Mouse (Mus musculus) forebrain, postnatal 0 days (tissue): Measurements from ENCODE around the gene Mia2. TPM values are rescaled to one million over a fixed set of nuclear protein-coding genes. Genes with fewer than 3 reads are reported as not detected.
A peak's percentile ranks its signal among the peaks of the same experiment; 100 is the strongest.

Experiments
- ATAC-seq: fragments of 200-750 bp; cut with Nextera tagmentation; 2 replicates; pipeline ENCODE4 v1.8.0; 2017; ENCODE audit warnings: mild to moderate bottlenecking, moderate library complexity
- DNase-seq: peaks from one replicate; pipeline ENCODE4 v3.0.0-alpha.2; 2015
- H3K27ac ChIP-seq: fragments of 300-500 bp; sonication (generic); 2 replicates; pipeline ENCODE4 v1.5.1; 2014; ENCODE audit warnings: low read depth, mild to moderate bottlenecking, antibody characterized with exemption, low read length, moderate library complexity, mixed read lengths
- H3K27me3 ChIP-seq: fragments of 300-500 bp; sonication (generic); 2 replicates; pipeline ENCODE4 v1.6.1; 2014; ENCODE audit warnings: mild to moderate bottlenecking, low read length, mixed read lengths; ENCODE audit not compliant: insufficient read depth
- H3K36me3 ChIP-seq: fragments of 300-500 bp; sonication (generic); 2 replicates; pipeline ENCODE4 v1.6.1; 2014; ENCODE audit warnings: mild to moderate bottlenecking, moderate library complexity; ENCODE audit not compliant: insufficient read depth
- H3K4me1 ChIP-seq: fragments of 300-500 bp; sonication (generic); 2 replicates; pipeline ENCODE4 v1.6.1; 2014; ENCODE audit warnings: antibody characterized with exemption; ENCODE audit not compliant: insufficient read depth
- H3K4me2 ChIP-seq: fragments of 300-500 bp; sonication (generic); 2 replicates; pipeline ENCODE4 v1.6.1; 2014; ENCODE audit warnings: low read depth, mild to moderate bottlenecking, moderate library complexity
- H3K4me3 ChIP-seq: fragments of 300-500 bp; sonication (generic); 2 replicates; pipeline ENCODE4 v1.5.1; 2014; ENCODE audit warnings: low read depth, low read length, mixed read lengths
- H3K9ac ChIP-seq: fragments of 300-500 bp; sonication (generic); 2 replicates; pipeline ENCODE4 v1.6.1; 2014; ENCODE audit warnings: mild to moderate bottlenecking
- H3K9me3 ChIP-seq: fragments of 300-500 bp; sonication (generic); 2 replicates; pipeline ENCODE4 v1.6.1; 2016; ENCODE audit warnings: low read length
- CTCF ChIP-seq: sonication (generic); IDR thresholded peaks from 2 replicates; pipeline ENCODE4 v1.5.1; 2016; ENCODE audit warnings: antibody characterized with exemption, control low read depth, low read depth
- WGBS: fragments of 180-500 bp; shearing (Covaris S2); extraction: QIAGEN DNeasy Blood & Tissue Kit; methylation state at CpG from one replicate; pipeline ENCODE4 v1.1.7; 2014; 5-methylcytosine and 5-hydroxymethylcytosine counted together
- polyA plus RNA-seq: library from polyadenylated mRNA; unstranded; fragments of >200 nt; fragmentation: Nextera tagmentation; extraction: Ambion mirVana; gene quantifications from 2 replicates; pipeline ENCODE4 v1.2.1, GENCODE M21; 2015
- total RNA-seq: library from RNA; depleted of rRNA; stranded (reverse); fragments of >200 nt; gene quantifications from 2 replicates; pipeline ENCODE4 v1.2.3, GENCODE M21; 2014

Gene Mia2
- total and polyA plus RNA-seq, 2 experiments from 2014 or later, result 26.9 to 29.6 TPM

GRCm38 (mm10) chr12:59104771-59105170, 9.2 kb downstream of the Mia2 start:
- Histone ChIP-seq H3K4me1 (no peaks in the 10 kb centered on the region), H3K27me3 (no peaks in the 10 kb centered on the region), H3K4me3 (no peak overlapping the region), H3K9me3 (no peaks in the 10 kb centered on the region), H3K36me3 (no peaks in the 10 kb centered on the region), H3K27ac (no peak overlapping the region), H3K4me2 (no peak overlapping the region), H3K9ac (no peak overlapping the region)
- DNase-seq (no peak), ATAC-seq (no peak)
- 67% methylated on average over 5 of the region's 5 CpGs for WGBS
- TF ChIP-seq CTCF, result no peak

GRCm38 (mm10) chr12:59105914-59106313, 10.3 kb downstream of the Mia2 start:
- Histone ChIP-seq H3K9me3 (no peaks in the 10 kb centered on the region), H3K4me2 (no peak overlapping the region), H3K4me1 (no peaks in the 10 kb centered on the region), H3K36me3 (no peaks in the 10 kb centered on the region), H3K9ac (no peak overlapping the region), H3K27ac (no peak overlapping the region), H3K4me3 (no peak overlapping the region), H3K27me3 (no peaks in the 10 kb centered on the region)
- DNase-seq, result no peak
- TF ChIP-seq CTCF, result no peak
- no peak for ATAC-seq
- 86% methylated on average over 6 of the region's 6 CpGs for WGBS

GRCm38 (mm10) chr12:59106491-59106890, 10.9 kb downstream of the Mia2 start:
- Histone ChIP-seq H3K27ac (no peak overlapping the region), H3K4me3 (no peak overlapping the region), H3K4me2 (no peak overlapping the region), H3K27me3 (no peaks in the 10 kb centered on the region), H3K4me1 (no peaks in the 10 kb centered on the region), H3K9me3 (no peaks in the 10 kb centered on the region), H3K9ac (no peak overlapping the region), H3K36me3 (no peaks in the 10 kb centered on the region)
- no peak for DNase-seq
- no peak for TF ChIP-seq CTCF
- 67% methylated on average over 5 of the region's 5 CpGs for WGBS
- no peak for ATAC-seq

GRCm38 (mm10) chr12:59107926-59108325, 12.3 kb downstream of the Mia2 start:
- Histone ChIP-seq H3K4me3 (no peak overlapping the region), H3K9ac (no peak overlapping the region), H3K9me3 (no peaks in the 10 kb centered on the region), H3K4me2 (no peak overlapping the region), H3K36me3 (no peaks in the 10 kb centered on the region), H3K27me3 (no peaks in the 10 kb centered on the region), H3K4me1 (no peaks in the 10 kb centered on the region), H3K27ac (no peak overlapping the region)
- no peak for DNase-seq
- no peak for TF ChIP-seq CTCF
- WGBS, result 90% methylated on average over 4 of the region's 4 CpGs
- ATAC-seq, result no peak

- H3K4me3 ChIP-seq, result no peak overlapping the region
- no peaks in the 10 kb centered on the region for H3K36me3 ChIP-seq
- no peaks in the 10 kb centered on the region for H3K27me3 ChIP-seq
- H3K4me2 ChIP-seq, result no peak overlapping the region
- H3K9me3 ChIP-seq, result no peaks in the 10 kb centered on the region
- H3K9ac ChIP-seq, result no peak overlapping the region
- 77% methylated on average over 3 of the region's 3 CpGs for WGBS
- no peak for TF ChIP-seq CTCF
- no peaks in the 10 kb centered on the region for H3K4me1 ChIP-seq
- H3K27ac ChIP-seq, result no peak overlapping the region
- ATAC-seq (peak; percentile 93), DNase-seq (peak; percentile 61)
These were observed 21.6 kb downstream of the Mia2 start for GRCm38 (mm10) chr12:59117184-59117583.

- Histone ChIP-seq H3K9me3 (no peaks in the 10 kb centered on the region), H3K4me2 (no peak overlapping the region)
These were observed 29.8 kb downstream of the Mia2 start for GRCm38 (mm10) chr12:59125426-59125825.

GRCm38 (mm10) chr12:59128501-59128900, 32.9 kb downstream of the Mia2 start:
- DNase-seq, result no peak
- Histone ChIP-seq H3K9me3 (no peaks in the 10 kb centered on the region), H3K27me3 (no peaks in the 10 kb centered on the region), H3K36me3 (no peaks in the 10 kb centered on the region), H3K4me3 (no peak overlapping the region), H3K4me1 (0 out of 2 replicates have a peak, but pooled peaks cover 11% of the 10 kb centered on the region), H3K4me2 (no peak overlapping the region), H3K9ac (no peak overlapping the region), H3K27ac (no peak overlapping the region)
- no peak for TF ChIP-seq CTCF
- WGBS, result 83% methylated on average over 10 of the region's 10 CpGs
- ATAC-seq, result no peak

More at GRCm38 (mm10) chr12:59125426-59125825, 29.8 kb downstream of the Mia2 start:
- no peak overlapping the region for H3K27ac ChIP-seq
- TF ChIP-seq CTCF, result no peak
- DNase-seq, result no peak
- H3K9ac ChIP-seq, result no peak overlapping the region
- no peaks in the 10 kb centered on the region for H3K36me3 ChIP-seq
- 86% methylated on average over 2 of the region's 2 CpGs for WGBS
- H3K27me3 ChIP-seq, result no peaks in the 10 kb centered on the region
- no peak overlapping the region for H3K4me3 ChIP-seq
- H3K4me1 ChIP-seq, result 0 out of 2 replicates have a peak, but pooled peaks cover 3% of the 10 kb centered on the region
- ATAC-seq, result no peak
